Comparison of ENCODE assay signal across 8 mouse cellular contexts in the genomic region with DNA sequence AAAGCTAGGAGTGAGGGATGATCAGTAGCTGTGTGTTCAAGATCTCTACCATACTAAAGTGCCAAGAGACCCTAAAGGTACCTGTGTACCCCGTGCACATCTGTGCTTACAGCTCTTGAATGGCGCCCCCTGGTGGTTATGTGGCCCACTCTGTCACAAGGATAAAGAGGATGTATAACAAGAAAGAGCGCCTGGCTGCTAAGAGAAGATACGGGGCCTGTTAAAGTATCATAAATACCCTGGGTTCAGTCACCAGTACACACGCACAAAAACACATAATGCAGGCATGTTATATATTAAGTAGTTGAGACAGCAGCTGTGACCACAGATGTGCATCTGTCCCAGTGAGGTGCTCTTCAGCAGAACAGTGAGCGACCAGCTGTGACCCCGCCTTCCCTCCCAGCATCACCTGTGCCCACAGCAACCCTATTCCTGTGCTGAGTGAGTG. TPM values are rescaled to one million over a fixed set of nuclear protein-coding genes. Genes with fewer than 3 reads are reported as not detected.
DNase-seq lines count a peak whose midpoint lies in the region; ATAC-seq and TF ChIP-seq lines count a peak whose summit lies in the region.

No protein-coding gene starts in this region.

- 70% methylated on average over 7 of the region's 7 CpGs for WGBS in hindbrain, embryonic 10.5 days
- 60% methylated on average over 7 of the region's 7 CpGs for WGBS in liver, embryonic 13.5 days (ENCODE audit: insufficient replicate concordance)
- whole genome bisulfite sequencing in neural tube, embryonic 12.5 days, result 50% methylated on average over 7 of the region's 7 CpGs

- H3K4me3 ChIP-seq in cortical plate, adult 2 months (ENCODE audit: insufficient read depth, low read length), result no peak overlapping the region
- H3K4me3 ChIP-seq in hindbrain, embryonic 10.5 days, result no peak overlapping the region
- H3K4me3 ChIP-seq in liver, embryonic 13.5 days (replicated peaks), result no peak overlapping the region
- H3K4me3 ChIP-seq in neural tube, embryonic 12.5 days, result no peak overlapping the region

- H3K9ac ChIP-seq in liver, embryonic 13.5 days, result no peak overlapping the region
- no peak overlapping the region for H3K9ac ChIP-seq in neural tube, embryonic 12.5 days

- peak; percentile 56 for TF ChIP-seq CTCF in cortical plate, adult 2 months (IDR thresholded peaks at IDR 0.05; ENCODE audit: extremely low read depth, insufficient read depth, low read length)

- no peak overlapping the region for H3K27ac ChIP-seq in cortical plate, adult 2 months (ENCODE audit: insufficient read depth, low read length)
- H3K27ac ChIP-seq in hindbrain, embryonic 10.5 days, result no peak overlapping the region
- H3K27ac ChIP-seq in liver, embryonic 13.5 days, result no peak overlapping the region
- no peak overlapping the region for H3K27ac ChIP-seq in neural tube, embryonic 12.5 days

- no peak for TF ChIP-seq POLR2A in cortical plate, adult 2 months (IDR thresholded peaks at IDR 0.05; ENCODE audit: extremely low read depth, insufficient read depth, low read length)

- DNase-seq in heart, adult 11 months, result peak; percentile 94
- no peak for DNase-seq in heart, adult 9 months (ENCODE audit: low spot score in 2 of 2)
- peak; percentile 90 for DNase-seq in ES-CJ7 (ENCODE audit: low read depth, low spot score)
- DNase-seq in hindbrain, embryonic 10.5 days (ENCODE audit: low spot score), result peak; percentile 72
- DNase-seq in liver, embryonic 13.5 days, result peak; percentile 44
- no peak for DNase-seq in frontal cortex, postnatal 36 days (ENCODE audit: low spot score in 2 of 2)

- H3K27me3 ChIP-seq in hindbrain, embryonic 10.5 days (ENCODE audit: insufficient read depth, poor library complexity, severe bottlenecking), result no peaks in the 10 kb centered on the region
- H3K27me3 ChIP-seq in liver, embryonic 13.5 days, result no peaks in the 10 kb centered on the region
- no peaks in the 10 kb centered on the region for H3K27me3 ChIP-seq in neural tube, embryonic 12.5 days (replicated peaks)

- no peak for ATAC-seq in liver, embryonic 13.5 days (ENCODE audit: low read depth)
- ATAC-seq in neural tube, embryonic 12.5 days (ENCODE audit: low FRiP score, low read depth), result 0 out of 2 replicates have a peak, but pooled peaks have one; percentile 30

- peaks cover 89% of the 10 kb centered on the region for H3K36me3 ChIP-seq in hindbrain, embryonic 10.5 days
- H3K36me3 ChIP-seq in liver, embryonic 13.5 days, result peaks cover 62% of the 10 kb centered on the region
- H3K36me3 ChIP-seq in neural tube, embryonic 12.5 days, result peaks cover 63% of the 10 kb centered on the region

- H3K4me2 ChIP-seq in liver, embryonic 13.5 days, result no peak overlapping the region
- H3K4me2 ChIP-seq in neural tube, embryonic 12.5 days (replicated peaks), result no peak overlapping the region

- no peaks in the 10 kb centered on the region for H3K4me1 ChIP-seq in cortical plate, adult 2 months (ENCODE audit: control insufficient read depth, insufficient read depth, low read length)
- H3K4me1 ChIP-seq in hindbrain, embryonic 10.5 days (replicated peaks), result peaks cover 5% of the 10 kb centered on the region; the same call in 1 of the 2 replicates
- peaks cover 14% of the 10 kb centered on the region for H3K4me1 ChIP-seq in liver, embryonic 13.5 days (replicated peaks)
- no peaks in the 10 kb centered on the region for H3K4me1 ChIP-seq in neural tube, embryonic 12.5 days

- H3K9me3 ChIP-seq in hindbrain, embryonic 10.5 days, result no peaks in the 10 kb centered on the region
- H3K9me3 ChIP-seq in liver, embryonic 13.5 days (replicated peaks), result no peaks in the 10 kb centered on the region
- H3K9me3 ChIP-seq in neural tube, embryonic 12.5 days, result no peaks in the 10 kb centered on the region

RNA-seq across cellular contexts. Expression of a gene that starts 30.7 kb away (rescaled TPM):
- 92.7 and 95.0 TPM in 2 replicates for polyA plus RNA-seq in cortical plate, adult 2 months (2012; rRNA removed)
- 429 and 446 TPM in 2 replicates for polyA plus RNA-seq in hindbrain, embryonic 10.5 days (2016; fragmentation: Nextera tagmentation; extraction: Ambion mirVana)
- 137 and 146 TPM in 2 replicates for polyA plus RNA-seq in liver, embryonic 13.5 days (2015; fragmentation: Nextera tagmentation; extraction: Ambion mirVana)
- polyA plus RNA-seq in neural tube, embryonic 12.5 days (2016; fragmentation: Nextera tagmentation; extraction: Ambion mirVana), result 299 and 313 TPM in 2 replicates

RNA-seq across cellular contexts. Expression of a gene that starts 59.9 kb away (rescaled TPM):
- polyA plus RNA-seq in cortical plate, adult 2 months (2012; rRNA removed), result 18.0 and 18.5 TPM in 2 replicates
- 37.5 and 39.3 TPM in 2 replicates for polyA plus RNA-seq in hindbrain, embryonic 10.5 days (2016; fragmentation: Nextera tagmentation; extraction: Ambion mirVana)
- 3.9 and 5.2 TPM in 2 replicates for polyA plus RNA-seq in liver, embryonic 13.5 days (2015; fragmentation: Nextera tagmentation; extraction: Ambion mirVana)
- polyA plus RNA-seq in neural tube, embryonic 12.5 days (2016; fragmentation: Nextera tagmentation; extraction: Ambion mirVana), result 24.7 and 26.3 TPM in 2 replicates

Comparison
In these comparisons a context has a peak if more than half of its experiments do, and no peak if none do; other contexts are left out.
1. DNase-seq: peak in heart, adult 11 months (single experiment), ES-CJ7 (single experiment), hindbrain, embryonic 10.5 days (single experiment) and liver, embryonic 13.5 days (single experiment); none in heart, adult 9 months (0 of 2) and frontal cortex, postnatal 36 days (0 of 2).